Mouse (Mus musculus): ENCODE results near the gene Ston1.

DNA sequence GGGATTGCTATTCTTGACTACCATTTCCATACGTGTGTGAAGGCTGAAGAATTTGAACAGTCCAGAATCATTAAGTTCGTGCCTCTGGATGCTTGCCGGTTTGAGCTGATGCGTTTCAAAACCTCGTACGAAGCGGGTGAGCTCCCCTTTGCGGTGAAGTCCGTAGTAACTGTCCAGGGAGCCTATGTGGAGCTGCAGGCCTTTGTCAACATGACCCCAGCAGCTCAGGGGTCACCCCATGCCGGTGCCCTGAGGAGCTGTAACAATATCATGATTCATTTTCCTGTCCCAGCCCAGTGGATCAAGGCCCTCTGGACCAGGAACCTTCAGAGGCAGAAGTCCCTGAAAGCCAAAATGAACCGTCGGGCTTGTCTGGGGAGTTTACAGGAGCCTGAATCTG is 39.1 kb downstream of the Ston1 start:
- TF ChIP-seq CTCF (IDR thresholded peaks at IDR 0.05; ENCODE audit: borderline replicate concordance, insufficient read depth, low read length) (peak; percentile 11; the same call in 1 of the 2 replicates), POLR2A (IDR thresholded peaks at IDR 0.05; ENCODE audit: low read depth, low read length) (no peak)
